Mouse (Mus musculus) midbrain, embryonic 15.5 days (tissue): ENCODE measurements around the gene Necab3. TPM values are rescaled to one million over a fixed set of nuclear protein-coding genes. Genes with fewer than 3 reads are reported as not detected.

Source experiments
- ATAC-seq: fragments of 200-750 bp; cut with Nextera tagmentation; replicated peaks from 2 replicates; pipeline ENCODE4 v1.8.0; 2017; ENCODE audit warnings: moderate TSS enrichment
- H3K27ac ChIP-seq: fragments of 300-500 bp; sonication (generic); 2 replicates; pipeline ENCODE4 v1.5.1; 2015; ENCODE audit warnings: mild to moderate bottlenecking, inconsistent platforms
- H3K27me3 ChIP-seq: fragments of 300-500 bp; sonication (generic); replicated peaks from 2 replicates; pipeline ENCODE4 v1.6.1; 2015; ENCODE audit warnings: inconsistent platforms
- H3K36me3 ChIP-seq: fragments of 300-500 bp; sonication (generic); replicated peaks from 2 replicates; pipeline ENCODE4 v1.6.1; 2015; ENCODE audit warnings: inconsistent platforms
- H3K4me1 ChIP-seq: fragments of 300-500 bp; sonication (generic); 2 replicates; pipeline ENCODE4 v1.6.1; 2015; ENCODE audit warnings: inconsistent platforms
- H3K4me2 ChIP-seq: fragments of 300-500 bp; sonication (generic); 2 replicates; pipeline ENCODE4 v1.6.1; 2015; ENCODE audit warnings: inconsistent platforms, mild to moderate bottlenecking, moderate library complexity
- H3K4me3 ChIP-seq: fragments of 300-500 bp; sonication (generic); 2 replicates; pipeline ENCODE4 v1.5.1; 2015; ENCODE audit warnings: mild to moderate bottlenecking, inconsistent platforms
- H3K9ac ChIP-seq: fragments of 300-500 bp; sonication (generic); 2 replicates; pipeline ENCODE4 v1.6.1; 2015; ENCODE audit warnings: mild to moderate bottlenecking, inconsistent platforms
- H3K9me3 ChIP-seq: fragments of 300-500 bp; sonication (generic); 2 replicates; pipeline ENCODE4 v1.6.1; 2016; ENCODE audit warnings: inconsistent platforms
- WGBS: fragments of 180-500 bp; shearing (Covaris S2); methylation state at CpG from one replicate; pipeline ENCODE4 v1.1.7; 2015; ENCODE audit warnings: mixed read lengths; 5-methylcytosine and 5-hydroxymethylcytosine counted together
- polyA plus RNA-seq: library from polyadenylated mRNA; unstranded; fragments of >200 nt; fragmentation: Nextera tagmentation; extraction: Ambion mirVana; gene quantifications from 2 replicates; pipeline ENCODE4 v1.2.1, GENCODE M21; 2015

The Necab3 gene
- polyA plus RNA-seq, 1 experiment from 2014 or later: 18.0 TPM

GRCm38 (mm10) chr2:154534704-154535270 is 23.9 kb downstream of the Necab3 start:
- no peak overlapping the region for H3K9ac ChIP-seq
- H3K4me1 ChIP-seq: peaks cover 15% of the 10 kb centered on the region; the same call in 1 of the 2 replicates
- WGBS: 96% methylated on average over 12 of the region's 12 CpGs
- no peak overlapping the region for H3K4me3 ChIP-seq
- no peak for ATAC-seq
- H3K36me3 ChIP-seq: peaks cover 18% of the 10 kb centered on the region
- no peaks in the 10 kb centered on the region for H3K27me3 ChIP-seq
- no peak overlapping the region for H3K27ac ChIP-seq
- H3K9me3 ChIP-seq: no peaks in the 10 kb centered on the region
- H3K4me2 ChIP-seq: no peak overlapping the region

DNA sequence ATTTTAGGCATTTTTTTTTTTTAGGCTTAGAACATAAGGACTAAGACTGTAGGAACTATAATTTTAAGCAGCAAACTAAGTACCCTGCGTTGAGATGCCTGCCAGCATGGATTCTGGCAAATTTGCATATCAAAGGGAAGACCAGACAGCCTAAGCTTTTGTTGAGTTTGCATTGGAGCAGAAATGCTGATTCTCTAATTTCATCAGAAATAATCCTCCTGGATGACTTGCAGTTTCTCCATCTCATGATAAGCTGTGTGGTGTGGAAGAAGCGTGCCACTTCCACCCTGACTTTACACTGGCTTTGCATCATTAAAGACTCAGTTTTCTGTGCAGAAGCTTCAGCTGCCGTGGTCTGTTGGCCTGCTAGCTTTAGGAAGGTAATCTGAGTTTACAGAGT is 25.8 kb downstream of the Necab3 start:
- H3K9ac ChIP-seq: no peak overlapping the region
- no peak overlapping the region for H3K4me3 ChIP-seq
- no peaks in the 10 kb centered on the region for H3K27me3 ChIP-seq
- H3K36me3 ChIP-seq: peaks cover 18% of the 10 kb centered on the region
- peak overlapping the region; percentile 36 for H3K27ac ChIP-seq
- H3K9me3 ChIP-seq: no peaks in the 10 kb centered on the region
- WGBS: 20% methylated on average over 3 of the region's 3 CpGs
- no peak overlapping the region for H3K4me2 ChIP-seq
- ATAC-seq: no peak
- peaks cover 10% of the 10 kb centered on the region; the same call in 1 of the 2 replicates for H3K4me1 ChIP-seq

DNA sequence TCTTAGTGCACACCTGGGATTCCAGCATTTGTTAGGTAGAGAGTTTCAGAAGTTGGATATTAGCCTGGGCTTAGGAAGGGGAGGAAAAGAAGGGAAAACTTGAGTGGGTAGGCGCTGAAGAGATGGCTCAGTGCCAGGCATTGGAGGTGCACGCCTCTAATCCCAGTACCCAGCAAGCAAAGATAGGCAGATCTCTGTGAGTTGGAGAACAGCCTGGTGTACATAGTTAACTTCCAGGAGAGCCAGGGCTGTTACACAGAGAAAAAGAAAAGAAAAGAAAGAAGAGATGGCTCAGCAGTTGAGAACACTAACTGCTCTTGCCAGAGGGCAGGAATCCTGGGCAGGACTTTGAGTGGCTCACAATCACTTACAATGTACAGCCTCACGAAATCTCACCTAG is 32.2 kb downstream of the Necab3 start:
- Histone ChIP-seq H3K4me1 (no peaks in the 10 kb centered on the region), H3K4me2 (no peak overlapping the region), H3K9me3 (no peaks in the 10 kb centered on the region), H3K27me3 (no peaks in the 10 kb centered on the region), H3K4me3 (no peak overlapping the region), H3K36me3 (peaks cover 20% of the 10 kb centered on the region), H3K27ac (no peak overlapping the region), H3K9ac (no peak overlapping the region)
- no peak for ATAC-seq
- 70% methylated on average over 3 of the region's 3 CpGs for WGBS

DNA sequence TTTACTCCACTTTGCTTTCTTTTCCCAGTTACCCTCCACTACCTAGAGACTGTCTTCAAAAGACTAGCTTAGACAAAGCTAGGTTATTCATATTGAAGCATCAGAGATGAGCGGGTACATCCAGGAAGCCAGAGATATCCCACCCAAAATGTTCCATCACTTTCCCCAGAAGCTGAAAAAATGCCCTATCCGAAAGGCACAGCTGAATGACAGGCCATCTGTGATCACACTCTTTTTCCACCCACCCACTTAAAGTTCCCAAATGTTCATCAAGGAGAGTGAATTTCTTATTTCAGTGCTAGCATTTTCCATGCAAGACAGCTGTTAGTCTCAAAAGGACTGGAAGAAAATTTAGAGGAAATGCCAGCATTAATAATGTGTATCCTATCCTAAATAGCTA is 33.4 kb downstream of the Necab3 start:
- Histone ChIP-seq H3K4me3 (no peak overlapping the region), H3K4me2 (no peak overlapping the region), H3K9ac (no peak overlapping the region), H3K9me3 (no peaks in the 10 kb centered on the region), H3K4me1 (no peaks in the 10 kb centered on the region), H3K27ac (no peak overlapping the region), H3K36me3 (peaks cover 17% of the 10 kb centered on the region; the same call in 1 of the 2 replicates), H3K27me3 (no peaks in the 10 kb centered on the region)
- 91% methylated on average over 2 of the region's 2 CpGs for WGBS
- no peak for ATAC-seq

DNA sequence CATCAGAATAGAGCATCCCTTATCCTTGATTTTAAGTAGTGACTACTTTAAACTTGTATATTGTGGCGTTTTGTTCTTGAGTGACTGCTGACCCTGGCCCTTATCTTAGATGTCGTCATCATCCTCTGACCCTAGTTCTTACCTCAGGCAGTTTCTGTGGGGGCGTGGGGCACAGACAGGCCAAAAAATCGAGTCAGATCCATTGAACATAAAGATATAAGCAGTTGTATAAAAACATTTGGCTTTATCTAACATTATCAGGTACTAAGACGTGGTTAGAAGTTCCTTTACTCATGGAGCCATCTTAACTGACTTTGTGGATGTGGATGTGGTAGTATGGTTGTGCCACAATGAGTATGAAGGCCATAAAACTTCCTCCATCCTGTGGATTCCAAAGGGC is 36.4 kb downstream of the Necab3 start:
- Histone ChIP-seq H3K4me1 (no peaks in the 10 kb centered on the region), H3K36me3 (peaks cover 19% of the 10 kb centered on the region; the same call in 1 of the 2 replicates), H3K9me3 (no peaks in the 10 kb centered on the region), H3K9ac (no peak overlapping the region), H3K4me3 (no peak overlapping the region), H3K4me2 (no peak overlapping the region), H3K27ac (no peak overlapping the region), H3K27me3 (no peaks in the 10 kb centered on the region)
- no peak for ATAC-seq
- 97% methylated on average over 5 of the region's 5 CpGs for WGBS

- no peaks in the 10 kb centered on the region for H3K9me3 ChIP-seq
- no peak overlapping the region for H3K27ac ChIP-seq
- H3K4me3 ChIP-seq: no peak overlapping the region
- no peak for ATAC-seq
- peaks cover 19% of the 10 kb centered on the region; the same call in 1 of the 2 replicates for H3K36me3 ChIP-seq
- no peaks in the 10 kb centered on the region for H3K27me3 ChIP-seq
- no peaks in the 10 kb centered on the region for H3K4me1 ChIP-seq
- H3K9ac ChIP-seq: no peak overlapping the region
- H3K4me2 ChIP-seq: no peak overlapping the region
Observed at GRCm38 (mm10) chr2:154521449-154521848, 37.2 kb downstream of the Necab3 start.

DNA sequence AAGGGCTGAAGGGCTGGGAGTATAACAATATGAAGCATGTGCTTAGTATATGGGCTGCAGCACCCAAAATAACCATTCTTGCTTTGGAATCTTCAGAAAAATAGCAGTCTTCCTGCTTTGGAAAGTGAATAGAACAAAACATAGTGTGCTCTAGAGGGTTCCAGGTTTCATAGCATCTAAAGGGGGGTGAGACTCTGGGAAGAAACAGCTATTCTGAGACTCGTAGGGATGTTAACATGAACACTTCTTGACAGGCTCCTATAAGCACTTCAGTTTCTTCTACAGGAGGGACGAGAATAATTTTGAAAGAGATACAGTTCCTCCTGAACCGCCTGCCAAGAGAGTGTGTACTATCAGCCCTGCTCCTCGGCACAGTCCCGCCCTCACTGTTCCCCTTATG is 41.3 kb downstream of the Necab3 start:
- H3K36me3 ChIP-seq: 0 out of 2 replicates have a peak, but pooled peaks cover 6% of the 10 kb centered on the region
- H3K4me2 ChIP-seq: no peak overlapping the region
- no peaks in the 10 kb centered on the region for H3K4me1 ChIP-seq
- no peak overlapping the region for H3K27ac ChIP-seq
- no peaks in the 10 kb centered on the region for H3K27me3 ChIP-seq
- ATAC-seq: no peak
- H3K9ac ChIP-seq: no peak overlapping the region
- H3K9me3 ChIP-seq: no peaks in the 10 kb centered on the region
- 96% methylated on average over 5 of the region's 5 CpGs for WGBS
- H3K4me3 ChIP-seq: no peak overlapping the region

DNA sequence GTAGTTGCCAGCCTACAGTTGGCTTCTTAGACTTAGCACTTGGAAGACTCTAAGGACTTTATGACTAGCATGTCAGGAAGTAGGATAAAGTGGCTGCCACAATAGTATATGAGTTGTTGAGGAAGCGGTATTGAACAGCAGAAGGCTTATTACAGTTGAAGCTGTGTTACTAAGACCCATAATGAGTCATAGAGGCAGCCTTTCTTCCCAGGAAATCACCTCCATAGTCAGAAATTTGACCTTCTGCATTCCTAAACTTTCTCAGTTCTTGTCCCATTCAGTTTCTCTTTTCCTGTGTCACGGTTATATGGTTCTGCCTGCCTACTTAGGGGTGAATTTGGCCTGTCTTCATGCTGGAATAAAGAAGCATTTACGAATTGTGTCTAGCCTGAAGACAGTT is 41.7 kb downstream of the Necab3 start:
- WGBS: 87% methylated on average over 3 of the region's 3 CpGs
- no peak for ATAC-seq

DNA sequence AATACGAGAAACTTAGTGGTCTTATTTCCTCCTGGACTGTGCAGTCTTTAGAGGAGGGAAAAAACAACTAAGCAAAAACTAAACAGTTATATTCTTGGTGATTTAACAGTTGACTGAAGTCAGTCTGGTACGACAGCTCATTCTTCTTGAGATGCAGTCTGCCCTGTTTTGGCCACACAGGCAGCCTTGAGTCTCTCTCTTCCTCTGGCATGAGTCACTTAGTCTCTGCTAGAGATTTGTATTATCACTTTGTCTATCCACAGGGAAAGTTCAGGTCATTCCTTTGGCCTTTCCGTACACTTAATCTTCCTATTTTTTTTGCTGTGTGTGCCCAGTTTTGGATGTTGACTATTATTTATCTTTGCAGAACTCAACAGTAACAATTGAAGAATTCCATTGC is 48.5 kb downstream of the Necab3 start:
- Histone ChIP-seq H3K4me1 (no peaks in the 10 kb centered on the region), H3K9ac (no peak overlapping the region), H3K4me3 (no peak overlapping the region), H3K9me3 (no peaks in the 10 kb centered on the region), H3K4me2 (no peak overlapping the region), H3K27me3 (no peaks in the 10 kb centered on the region), H3K27ac (no peak overlapping the region), H3K36me3 (peaks cover 9% of the 10 kb centered on the region)
- WGBS: 95% methylated on average over 3 of the region's 3 CpGs
- no peak for ATAC-seq

More for the DNA sequence above, 41.7 kb downstream of the Necab3 start:
- H3K36me3 ChIP-seq: 0 out of 2 replicates have a peak, but pooled peaks cover 6% of the 10 kb centered on the region
- no peak overlapping the region for H3K4me2 ChIP-seq
- H3K9ac ChIP-seq: no peak overlapping the region
- H3K4me1 ChIP-seq: no peaks in the 10 kb centered on the region
- H3K27ac ChIP-seq: no peak overlapping the region
- H3K27me3 ChIP-seq: no peaks in the 10 kb centered on the region
- no peak overlapping the region for H3K4me3 ChIP-seq
- no peaks in the 10 kb centered on the region for H3K9me3 ChIP-seq

- 91% methylated on average over 4 of the region's 4 CpGs for WGBS
- H3K4me3 ChIP-seq: no peak overlapping the region
- no peak overlapping the region for H3K9ac ChIP-seq
- H3K27ac ChIP-seq: no peak overlapping the region
- ATAC-seq: no peak
- H3K9me3 ChIP-seq: no peaks in the 10 kb centered on the region
- no peak overlapping the region for H3K4me2 ChIP-seq
- H3K27me3 ChIP-seq: no peaks in the 10 kb centered on the region
- H3K4me1 ChIP-seq: no peaks in the 10 kb centered on the region
- H3K36me3 ChIP-seq: peaks cover 9% of the 10 kb centered on the region
Observed at GRCm38 (mm10) chr2:154508450-154508849, 50.2 kb downstream of the Necab3 start.

DNA sequence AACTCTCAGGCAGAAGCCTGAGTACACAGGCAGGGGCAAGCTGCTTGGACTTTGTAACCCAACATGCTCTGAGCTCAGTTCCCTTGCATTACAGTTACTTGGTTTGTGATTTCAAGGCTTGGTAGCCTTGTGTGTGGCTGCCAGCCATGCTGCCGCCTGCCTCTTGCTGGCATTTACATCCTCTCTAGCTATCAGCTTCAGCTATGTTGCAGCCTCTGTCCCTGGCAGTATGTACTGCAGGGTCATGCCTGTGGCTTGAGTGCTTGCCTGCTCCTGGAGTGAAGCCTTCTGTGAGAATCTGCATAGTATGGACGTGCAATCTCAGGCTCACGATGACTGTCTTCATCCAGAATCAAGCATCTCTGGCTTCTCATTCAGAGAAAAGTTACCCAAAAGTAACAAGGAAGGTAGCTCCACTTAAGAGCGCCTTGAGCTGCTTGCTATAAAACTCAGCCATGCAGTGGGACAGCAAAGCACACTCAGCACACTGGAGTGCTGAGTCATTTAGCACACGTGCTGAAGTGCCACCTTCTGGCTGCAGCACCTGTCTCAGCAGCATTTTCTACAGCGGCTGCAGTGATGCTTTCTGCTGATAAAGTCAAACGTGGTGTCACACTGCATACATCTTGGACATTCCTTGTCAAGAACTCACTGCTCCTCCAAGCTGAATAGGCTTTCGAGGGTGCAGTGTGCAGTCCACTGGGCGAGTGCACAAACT is 51.0 kb downstream of the Necab3 start:
- Histone ChIP-seq H3K27ac (no peak overlapping the region), H3K9me3 (no peaks in the 10 kb centered on the region), H3K4me3 (no peak overlapping the region), H3K4me1 (no peaks in the 10 kb centered on the region), H3K9ac (no peak overlapping the region), H3K36me3 (peaks cover 9% of the 10 kb centered on the region), H3K4me2 (no peak overlapping the region), H3K27me3 (no peaks in the 10 kb centered on the region)
- ATAC-seq: no peak
- WGBS: 79% methylated on average over 9 of the region's 9 CpGs

DNA sequence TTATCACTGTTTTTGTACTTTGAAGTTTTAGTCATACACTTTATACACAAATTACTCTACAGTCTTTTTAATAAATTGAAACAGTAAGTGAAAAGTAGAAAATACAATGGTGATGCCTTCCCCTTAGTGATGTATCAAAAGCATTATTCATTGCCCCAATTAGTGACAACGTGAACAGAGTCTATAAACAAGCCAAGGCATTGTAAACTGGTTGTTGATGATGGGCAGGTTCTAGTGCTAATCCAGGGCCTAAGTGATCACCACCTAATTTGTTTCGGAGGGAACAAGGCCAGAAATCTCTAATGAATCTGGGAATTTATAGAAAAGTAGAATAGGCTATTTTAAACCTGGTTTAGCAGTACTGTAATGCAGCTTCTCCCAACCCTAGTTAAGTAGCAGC is 51.6 kb downstream of the Necab3 start:
- ATAC-seq: no peak
- no peak overlapping the region for H3K27ac ChIP-seq
- H3K36me3 ChIP-seq: peaks cover 9% of the 10 kb centered on the region
- H3K4me2 ChIP-seq: no peak overlapping the region
- WGBS: 75% methylated on average over 2 of the region's 2 CpGs
- no peaks in the 10 kb centered on the region for H3K27me3 ChIP-seq
- no peak overlapping the region for H3K9ac ChIP-seq
- no peaks in the 10 kb centered on the region for H3K4me1 ChIP-seq
- no peaks in the 10 kb centered on the region for H3K9me3 ChIP-seq
- no peak overlapping the region for H3K4me3 ChIP-seq

DNA sequence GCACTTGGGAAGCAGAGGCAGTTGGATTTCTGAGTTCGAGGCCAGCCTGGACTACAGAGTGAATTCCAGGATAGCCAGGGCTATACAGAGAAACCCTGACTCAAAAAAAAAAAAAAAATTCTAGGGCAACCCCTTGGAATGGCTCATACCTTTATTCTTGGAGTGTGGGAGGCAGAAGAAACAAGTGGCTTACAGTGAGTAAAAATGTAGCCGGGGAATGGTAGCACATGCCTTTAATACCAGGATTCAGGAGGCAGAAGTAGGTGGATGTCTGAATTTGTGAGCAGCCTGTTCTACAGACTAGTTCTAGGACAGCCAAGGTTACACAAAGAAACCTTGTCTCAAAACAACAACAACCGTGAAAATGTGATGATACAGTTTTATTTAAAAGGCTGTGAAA is 57.9 kb downstream of the Necab3 start:
- H3K27me3 ChIP-seq: no peaks in the 10 kb centered on the region
- H3K9me3 ChIP-seq: no peaks in the 10 kb centered on the region
- H3K4me2 ChIP-seq: no peak overlapping the region
- WGBS: 93% methylated on average over 3 of the region's 3 CpGs
- no peak overlapping the region for H3K27ac ChIP-seq
- no peak overlapping the region for H3K4me3 ChIP-seq
- H3K9ac ChIP-seq: no peak overlapping the region
- H3K36me3 ChIP-seq: no peaks in the 10 kb centered on the region
- H3K4me1 ChIP-seq: no peaks in the 10 kb centered on the region
- ATAC-seq: no peak
